Mouse (Mus musculus) intestine, postnatal 0 days (tissue): ENCODE measurements around the gene Mical2. TPM values are rescaled to one million over a fixed set of nuclear protein-coding genes. Genes with fewer than 3 reads are reported as not detected.

Experiments
- ATAC-seq: fragments of 200-750 bp; cut with Nextera tagmentation; 2 replicates; pipeline ENCODE4 v1.8.0; 2017; ENCODE audit warnings: mild to moderate bottlenecking, moderate TSS enrichment, moderate library complexity
- H3K27ac ChIP-seq: fragments of 300-500 bp; sonication (generic); 2 replicates; pipeline ENCODE4 v1.5.1; 2014; ENCODE audit warnings: mild to moderate bottlenecking, low read depth, low read length, moderate library complexity
- H3K27me3 ChIP-seq: fragments of 300-500 bp; sonication (generic); replicated peaks from 2 replicates; pipeline ENCODE4 v1.6.1; 2014; ENCODE audit warnings: low read length, mixed read lengths; ENCODE audit not compliant: control insufficient read depth, insufficient read depth
- H3K36me3 ChIP-seq: fragments of 300-500 bp; sonication (generic); 2 replicates; pipeline ENCODE4 v1.6.1; 2014; ENCODE audit warnings: mild to moderate bottlenecking, moderate library complexity; ENCODE audit not compliant: control insufficient read depth, insufficient read depth
- H3K4me1 ChIP-seq: fragments of 300-500 bp; sonication (generic); replicated peaks from 2 replicates; pipeline ENCODE4 v1.6.1; 2014; ENCODE audit warnings: antibody characterized with exemption, low read length, mixed read lengths; ENCODE audit not compliant: control insufficient read depth, insufficient read depth
- H3K4me2 ChIP-seq: fragments of 300-500 bp; sonication (generic); replicated peaks from 2 replicates; pipeline ENCODE4 v1.6.1; 2014; ENCODE audit warnings: low read depth, mild to moderate bottlenecking, moderate library complexity
- H3K4me3 ChIP-seq: fragments of 300-500 bp; sonication (generic); 2 replicates; pipeline ENCODE4 v1.5.1; 2014; ENCODE audit warnings: low read depth, low read length
- H3K9ac ChIP-seq: fragments of 300-500 bp; sonication (generic); 2 replicates; pipeline ENCODE4 v1.6.1; 2014; ENCODE audit warnings: mild to moderate bottlenecking, low read depth, low read length
- H3K9me3 ChIP-seq: fragments of 300-500 bp; sonication (generic); 2 replicates; pipeline ENCODE4 v1.6.1; 2016; ENCODE audit warnings: mixed run types; ENCODE audit not compliant: control insufficient read depth
- CTCF ChIP-seq: sonication (generic); IDR thresholded peaks from 2 replicates; pipeline ENCODE4 v1.5.1; 2016; ENCODE audit warnings: low read depth, mild to moderate bottlenecking, control low read depth, antibody characterized with exemption, moderate library complexity
- WGBS: fragments of 180-500 bp; shearing (Covaris S2); extraction: QIAGEN DNeasy Blood & Tissue Kit; methylation state at CpG from one replicate; pipeline ENCODE4 v1.1.7; 2014; 5-methylcytosine and 5-hydroxymethylcytosine counted together
- polyA plus RNA-seq: library from polyadenylated mRNA; unstranded; fragments of >200 nt; fragmentation: Nextera tagmentation; extraction: Ambion mirVana; gene quantifications from 2 replicates; pipeline ENCODE4 v1.2.1, GENCODE M21; 2015

The Mical2 gene
- 13.0 and 13.6 TPM in 2 replicates for polyA plus RNA-seq

DNA sequence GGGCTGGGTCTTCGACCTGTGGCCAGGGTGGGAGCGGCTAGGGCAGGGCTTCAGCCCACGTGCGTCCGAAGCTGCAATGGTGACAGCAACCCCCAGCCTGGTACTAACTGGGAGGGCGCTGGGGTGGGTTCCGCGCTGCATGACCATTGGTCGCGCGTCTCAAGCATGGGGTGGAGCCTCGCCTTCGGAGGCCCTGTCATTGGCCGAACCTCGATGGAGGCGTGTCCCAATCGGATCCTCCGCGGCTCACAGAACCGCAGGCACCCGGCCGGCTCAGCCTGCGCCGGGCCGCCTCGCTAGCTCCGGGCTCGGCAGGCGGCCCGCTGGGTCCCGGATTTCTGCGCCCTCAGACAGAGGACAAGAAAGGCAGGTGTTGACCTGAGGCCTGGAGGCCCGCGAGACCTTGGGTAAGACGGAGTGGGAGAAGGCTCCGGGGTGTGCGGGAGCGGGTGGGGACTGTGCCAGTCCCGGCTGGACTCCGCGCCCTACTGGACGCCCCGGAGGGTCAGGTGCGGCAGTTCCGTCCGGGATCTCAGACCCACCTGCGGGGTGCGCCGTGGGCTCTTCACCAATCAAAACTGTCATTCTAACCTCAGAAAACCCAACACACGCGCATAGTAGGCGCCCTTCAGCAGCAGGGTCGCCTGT lies at the start of gene Mical2:
Gene Mical2 (plus strand): TSS at position 242 of the 648 bp plus-strand sequence.
- Histone ChIP-seq H3K27me3 (no peaks in the 10 kb centered on the region), H3K9ac (peak within 1 kb of the TSS; percentile 83), H3K4me3 (peak within 1 kb of the TSS; percentile 78), H3K27ac (peak within 1 kb of the TSS; percentile 82), H3K36me3 (no peaks in the 10 kb centered on the region), H3K4me2 (peak within 1 kb of the TSS; percentile 92), H3K4me1 (peaks cover 4% of the 10 kb centered on the region; the same call in 1 of the 2 replicates), H3K9me3 (no peaks in the 10 kb centered on the region)
- under 1% methylated on average over 53 of the region's 53 CpGs for WGBS
- peak; percentile 93 for ATAC-seq
- TF ChIP-seq CTCF, result no peak; the same call in 1 of the 2 replicates

- no peak overlapping the region for H3K4me2 ChIP-seq
- peaks cover 4% of the 10 kb centered on the region; the same call in 1 of the 2 replicates for H3K4me1 ChIP-seq
- H3K4me3 ChIP-seq, result no peak overlapping the region
- TF ChIP-seq CTCF, result no peak
- no peaks in the 10 kb centered on the region for H3K27me3 ChIP-seq
- ATAC-seq, result no peak
- 92% methylated on average over 2 of the region's 2 CpGs for WGBS
- no peaks in the 10 kb centered on the region for H3K9me3 ChIP-seq
- no peak overlapping the region for H3K9ac ChIP-seq
- no peak overlapping the region for H3K27ac ChIP-seq
- no peaks in the 10 kb centered on the region for H3K36me3 ChIP-seq
Measured at GRCm38 (mm10) chr7:112176627-112177026, 49.0 kb upstream of the Mical2 start.

- H3K27me3 ChIP-seq, result no peaks in the 10 kb centered on the region
- no peak overlapping the region for H3K4me3 ChIP-seq
- peaks cover 4% of the 10 kb centered on the region; the same call in 1 of the 2 replicates for H3K4me1 ChIP-seq
- ATAC-seq, result peak; percentile 79
- peak overlapping the region; percentile 49 for H3K4me2 ChIP-seq
- WGBS, result 13% methylated on average over 9 of the region's 10 CpGs
- peak; percentile 98 for TF ChIP-seq CTCF
- H3K9me3 ChIP-seq, result no peaks in the 10 kb centered on the region
- H3K27ac ChIP-seq, result peak overlapping the region; percentile 24; the same call in 1 of the 2 replicates
- H3K36me3 ChIP-seq, result no peaks in the 10 kb centered on the region
- H3K9ac ChIP-seq, result no peak overlapping the region
Measured at GRCm38 (mm10) chr7:112180235-112180705, 45.4 kb upstream of the Mical2 start.

DNA sequence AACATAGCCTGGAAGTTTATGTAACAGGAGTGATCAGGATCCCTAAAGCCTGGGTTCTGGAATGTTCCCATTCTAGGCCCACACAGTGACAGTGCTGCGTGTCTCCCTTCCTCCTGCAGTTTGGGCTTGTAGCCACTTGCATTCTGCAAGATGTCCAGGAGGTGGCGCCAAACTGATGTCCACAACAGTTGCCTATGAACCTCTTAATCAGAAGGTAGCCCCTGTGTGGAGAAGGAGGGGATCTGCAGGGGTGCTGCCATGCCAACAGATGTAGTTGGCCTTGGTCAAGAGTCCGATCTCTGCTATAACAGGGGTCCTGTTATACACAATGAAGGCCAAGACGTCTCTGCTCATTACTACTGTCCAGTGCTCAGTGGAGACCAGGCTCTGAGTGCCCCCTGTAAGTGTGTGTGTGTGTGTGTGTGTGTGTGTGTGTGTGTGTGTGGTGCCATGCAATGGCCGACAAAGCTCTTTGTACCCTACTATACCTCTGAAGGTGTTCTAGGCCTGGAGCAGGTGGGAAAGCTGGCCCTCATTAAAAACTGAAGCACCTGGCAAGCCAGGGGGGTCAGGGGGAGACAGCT lies 42.3 kb upstream of the Mical2 start:
- Histone ChIP-seq H3K27me3 (no peaks in the 10 kb centered on the region), H3K9me3 (no peaks in the 10 kb centered on the region), H3K36me3 (no peaks in the 10 kb centered on the region), H3K4me2 (no peak overlapping the region), H3K27ac (no peak overlapping the region), H3K4me1 (peaks cover 7% of the 10 kb centered on the region), H3K9ac (no peak overlapping the region), H3K4me3 (no peak overlapping the region)
- TF ChIP-seq CTCF, result peak; percentile 100
- ATAC-seq, result no peak
- WGBS, result 36% methylated on average over 5 of the region's 5 CpGs

DNA sequence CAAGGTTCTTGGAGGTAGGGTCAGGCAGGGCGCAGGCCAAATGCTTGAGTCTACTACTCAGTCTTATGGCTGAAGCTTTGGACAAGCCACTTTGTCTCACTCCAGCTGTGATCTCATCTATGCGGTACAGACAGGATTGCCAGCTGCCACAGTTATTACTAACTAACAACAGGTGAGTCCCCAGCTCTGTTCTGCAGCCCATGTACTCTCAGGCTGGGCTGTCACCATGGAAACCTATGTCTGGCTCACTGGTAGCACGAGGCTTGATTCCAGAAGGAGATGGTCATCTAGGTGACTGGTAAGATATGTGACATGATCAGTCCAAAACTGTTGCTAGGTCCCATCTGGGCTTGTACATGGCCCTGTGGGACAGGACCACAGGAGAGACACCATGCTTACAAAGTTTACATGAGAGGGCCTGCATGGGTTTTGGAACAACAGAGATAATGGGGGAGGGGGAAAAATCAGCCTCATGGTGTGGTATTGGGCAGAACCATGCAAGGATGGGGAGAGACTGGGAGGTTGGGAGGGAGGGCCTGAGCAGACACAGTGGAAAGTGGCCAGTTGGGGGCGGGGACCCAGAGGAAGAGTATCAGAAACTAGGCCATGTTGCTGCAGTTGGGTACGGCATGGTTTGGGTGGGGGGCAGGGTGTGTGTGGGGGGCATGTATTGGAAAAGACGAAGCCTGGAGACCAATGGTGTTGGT lies 41.0 kb upstream of the Mical2 start:
- Histone ChIP-seq H3K9me3 (no peaks in the 10 kb centered on the region), H3K4me2 (no peak overlapping the region), H3K4me1 (peaks cover 7% of the 10 kb centered on the region), H3K27ac (no peak overlapping the region), H3K36me3 (no peaks in the 10 kb centered on the region), H3K4me3 (no peak overlapping the region), H3K27me3 (no peaks in the 10 kb centered on the region), H3K9ac (no peak overlapping the region)
- 81% methylated on average over 6 of the region's 6 CpGs for WGBS
- no peak for TF ChIP-seq CTCF
- no peak for ATAC-seq

- Histone ChIP-seq H3K9me3 (no peaks in the 10 kb centered on the region), H3K4me1 (peaks cover 7% of the 10 kb centered on the region), H3K9ac (no peak overlapping the region), H3K4me3 (no peak overlapping the region), H3K27me3 (no peaks in the 10 kb centered on the region), H3K4me2 (no peak overlapping the region), H3K27ac (no peak overlapping the region), H3K36me3 (no peaks in the 10 kb centered on the region)
- ATAC-seq, result no peak
- 63% methylated on average over 9 of the region's 9 CpGs for WGBS
- TF ChIP-seq CTCF, result no peak
Measured at GRCm38 (mm10) chr7:112185226-112185745, 40.4 kb upstream of the Mical2 start.
